Mouse (Mus musculus): Measurements from ENCODE around the gene Gm11213.

Gm11213 gene

GRCm38 (mm10) chr4:63582580-63582979 lies 22.5 kb downstream of the Gm11213 start:
- no peak for DNase-seq (ENCODE audit: low read depth in 1 of 2, low spot score in 2 of 2)

DNA sequence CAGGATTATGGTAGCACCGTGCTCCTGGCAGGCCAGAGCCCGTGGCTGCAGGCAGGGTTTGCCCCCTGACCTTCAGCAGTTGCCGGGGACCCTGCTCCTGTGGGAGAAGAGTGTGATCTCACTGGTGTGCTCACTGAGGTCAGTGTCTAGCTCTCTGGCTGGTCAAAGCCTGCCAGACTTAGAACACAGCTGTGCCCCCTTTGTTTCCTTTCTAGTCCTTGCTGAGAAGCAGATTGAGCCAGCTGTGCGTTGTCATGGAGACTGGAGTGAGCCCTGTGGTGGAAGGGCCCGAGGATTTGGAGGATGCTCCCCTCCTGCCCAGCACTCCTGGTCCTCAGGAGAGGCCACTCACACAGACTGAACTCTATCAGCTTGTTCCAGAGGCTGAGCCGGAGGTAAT lies 25.0 kb downstream of the Gm11213 start:
- no peak for DNase-seq (ENCODE audit: low read depth in 1 of 2, low spot score in 2 of 2)

DNA sequence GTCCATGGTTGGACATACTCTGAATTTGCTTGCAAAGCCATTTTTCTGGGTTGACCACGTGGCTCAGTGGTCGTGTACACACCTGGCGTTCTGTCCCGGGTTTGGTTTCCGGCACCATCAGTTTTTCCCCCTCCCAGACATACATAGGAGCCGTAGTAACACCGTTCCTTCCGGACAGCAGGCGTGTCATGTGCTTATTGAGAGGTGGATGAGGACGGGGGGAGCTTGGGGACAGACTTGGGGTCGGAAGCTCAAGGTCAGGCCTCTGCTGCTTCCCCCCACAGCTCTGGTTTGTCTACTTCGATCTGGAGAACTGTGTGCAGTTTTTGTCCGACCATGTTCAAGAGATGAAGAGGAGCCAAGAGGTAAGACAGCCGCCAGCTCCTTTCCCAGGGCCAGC lies 25.4 kb downstream of the Gm11213 start:
- DNase-seq (ENCODE audit: low read depth in 1 of 2, low spot score in 2 of 2): no peak

DNA sequence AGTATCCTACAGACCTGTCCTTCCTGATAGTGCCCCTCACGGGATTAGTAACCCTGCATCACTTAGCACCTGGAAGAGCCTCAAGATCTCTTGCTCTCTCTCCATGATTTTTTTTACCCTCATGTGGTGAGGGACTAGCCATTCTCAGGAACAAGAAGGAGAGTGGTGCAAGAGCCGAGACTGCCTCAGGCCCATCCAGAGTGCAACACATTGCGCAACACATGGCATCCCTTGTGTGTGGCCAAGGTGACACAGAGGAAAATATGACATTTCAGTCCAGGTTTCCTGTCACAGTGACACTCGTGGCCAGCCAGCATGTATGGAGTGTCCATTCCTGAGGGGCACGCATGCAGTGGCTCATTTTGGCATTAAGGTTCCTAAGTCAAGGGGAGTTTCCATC lies 32.4 kb downstream of the Gm11213 start:
- no peak for DNase-seq (ENCODE audit: low read depth in 1 of 2, low spot score in 2 of 2)

DNA sequence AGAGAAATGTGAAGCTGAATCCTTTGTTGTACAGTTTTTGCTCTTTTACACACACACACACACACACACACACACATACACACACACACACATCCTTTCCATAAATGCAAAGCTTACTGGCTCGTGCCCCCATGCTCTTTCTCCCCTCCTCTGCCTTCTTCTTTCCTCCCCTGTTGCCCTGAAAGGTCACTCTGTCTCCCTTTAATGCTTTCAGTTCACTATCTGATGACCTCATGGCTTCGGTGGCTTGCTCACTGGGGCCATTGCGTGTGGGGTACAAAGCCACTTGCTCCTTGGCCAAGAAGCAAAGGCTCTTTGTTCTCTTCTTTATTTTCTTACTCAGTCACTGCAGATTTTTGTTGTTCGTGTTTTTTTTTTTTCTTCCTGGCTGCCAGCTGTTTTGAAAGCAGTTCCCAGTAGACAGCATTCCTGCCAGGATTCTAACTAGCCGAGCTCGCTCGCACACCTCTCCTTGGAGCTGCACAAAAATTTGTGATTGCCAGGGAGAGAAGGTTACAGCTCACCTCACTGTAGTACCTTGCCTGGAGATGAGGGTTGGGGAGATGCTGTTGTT lies 34.8 kb downstream of the Gm11213 start:
- no peak for DNase-seq (ENCODE audit: low read depth in 1 of 2, low spot score in 2 of 2)

DNA sequence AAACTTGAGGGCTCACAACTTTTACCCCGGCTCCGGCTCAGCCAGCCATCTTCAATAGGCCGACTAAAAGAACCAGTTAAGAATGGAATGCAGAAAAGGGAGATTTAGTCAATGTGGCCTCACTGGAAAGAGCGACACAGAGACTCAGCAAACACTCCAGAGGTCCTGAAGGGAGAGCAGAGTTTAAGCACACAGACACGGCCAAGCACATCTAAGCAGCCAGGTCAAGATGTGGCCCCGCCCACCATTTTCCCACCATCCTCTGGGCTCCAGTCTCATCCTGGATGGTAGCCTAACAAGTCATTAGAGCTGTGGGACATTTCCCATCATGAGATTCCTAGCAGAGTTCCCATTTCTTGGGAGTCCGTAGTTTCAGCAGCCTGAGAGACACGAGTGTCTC lies 35.7 kb downstream of the Gm11213 start:
- DNase-seq (ENCODE audit: low read depth in 1 of 2, low spot score in 2 of 2): no peak

DNA sequence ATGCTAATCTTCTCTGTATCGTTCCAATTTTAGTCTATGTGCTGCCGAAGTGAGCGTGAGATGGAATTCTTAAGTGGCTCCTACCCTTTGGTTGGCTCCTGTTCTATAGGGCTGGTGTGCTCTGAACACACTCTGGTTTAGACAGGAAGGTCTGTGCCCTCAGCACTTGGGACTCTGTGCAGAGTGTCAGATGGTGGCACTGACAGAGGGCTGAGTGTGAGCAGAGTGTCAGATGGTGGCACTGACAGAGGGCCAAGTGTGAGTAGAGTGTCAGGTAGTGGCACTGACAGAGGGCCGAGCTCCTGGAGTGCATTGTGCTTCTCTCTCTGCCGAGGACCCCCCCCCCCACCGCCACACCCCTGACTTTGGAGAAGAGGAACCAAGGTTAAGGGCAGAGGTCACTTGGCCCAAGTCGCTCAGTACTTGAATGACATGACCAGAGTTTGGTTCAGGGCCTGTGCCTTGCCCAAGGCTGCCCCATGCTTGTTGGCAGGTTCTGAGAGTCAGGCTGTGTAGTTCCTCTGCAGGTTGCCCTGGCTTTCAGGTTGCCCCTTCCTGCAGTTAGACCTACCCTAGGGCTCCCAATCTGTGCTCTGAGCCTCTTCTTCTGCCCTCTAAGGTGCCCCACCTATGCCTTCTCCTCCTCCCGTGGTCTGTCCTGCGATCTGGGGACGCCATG lies 37.2 kb downstream of the Gm11213 start:
- DNase-seq (ENCODE audit: low read depth in 1 of 2, low spot score in 2 of 2): no peak

GRCm38 (mm10) chr4:63562742-63563141 lies 42.3 kb downstream of the Gm11213 start:
- no peak for DNase-seq (ENCODE audit: low read depth in 1 of 2, low spot score in 2 of 2)

- DNase-seq (ENCODE audit: low read depth in 1 of 2, low spot score in 2 of 2): peak in 1 of 2 experiments; percentile 30
These were observed 43.0 kb downstream of the Gm11213 start for GRCm38 (mm10) chr4:63561861-63562675.

DNA sequence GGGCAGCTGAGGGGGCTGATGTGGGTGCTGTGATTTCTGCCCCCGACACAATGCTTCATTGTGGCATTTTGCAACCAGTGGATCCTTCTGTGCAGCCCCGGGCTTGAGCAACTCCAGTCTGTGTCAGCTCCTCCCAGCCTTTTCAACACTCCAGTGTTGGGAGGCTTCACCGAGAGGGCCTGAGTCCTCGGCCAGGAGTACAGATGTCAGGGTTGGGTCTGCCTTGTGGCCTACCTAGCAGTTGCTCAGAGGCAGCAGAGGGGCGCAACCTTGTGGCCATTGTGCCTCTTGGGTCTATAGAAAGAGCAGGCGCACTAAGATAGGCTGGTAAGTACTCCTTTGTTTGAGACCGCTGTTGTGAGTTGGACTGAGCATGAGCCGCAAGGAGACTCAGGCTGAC lies 45.0 kb downstream of the Gm11213 start:
- peak in 1 of 2 experiments; percentile 18 for DNase-seq (ENCODE audit: low read depth in 1 of 2, low spot score in 2 of 2)

- no peak for DNase-seq (ENCODE audit: low read depth in 1 of 2, low spot score in 2 of 2)
These were observed 45.8 kb downstream of the Gm11213 start for GRCm38 (mm10) chr4:63559127-63559697.

- peak; percentile 37 to 71 for DNase-seq (ENCODE audit: low read depth in 1 of 2, low spot score in 2 of 2)
These were observed 46.5 kb downstream of the Gm11213 start, which contains the start of gene Tmem268 for GRCm38 (mm10) chr4:63558407-63559081. Tmem268 (plus strand) TSS chr4:63558781.

GRCm38 (mm10) chr4:63557124-63558059 lies 47.7 kb downstream of the Gm11213 start:
- peak in 1 of 2 experiments; percentile 9 for DNase-seq (ENCODE audit: low read depth in 1 of 2, low spot score in 2 of 2)

- DNase-seq (ENCODE audit: low read depth in 1 of 2, low spot score in 2 of 2): no peak
These were observed 48.4 kb downstream of the Gm11213 start for GRCm38 (mm10) chr4:63556665-63557064.

- no peak for DNase-seq (ENCODE audit: low read depth in 1 of 2, low spot score in 2 of 2)
These were observed 50.0 kb downstream of the Gm11213 start for GRCm38 (mm10) chr4:63555111-63555510.

DNA sequence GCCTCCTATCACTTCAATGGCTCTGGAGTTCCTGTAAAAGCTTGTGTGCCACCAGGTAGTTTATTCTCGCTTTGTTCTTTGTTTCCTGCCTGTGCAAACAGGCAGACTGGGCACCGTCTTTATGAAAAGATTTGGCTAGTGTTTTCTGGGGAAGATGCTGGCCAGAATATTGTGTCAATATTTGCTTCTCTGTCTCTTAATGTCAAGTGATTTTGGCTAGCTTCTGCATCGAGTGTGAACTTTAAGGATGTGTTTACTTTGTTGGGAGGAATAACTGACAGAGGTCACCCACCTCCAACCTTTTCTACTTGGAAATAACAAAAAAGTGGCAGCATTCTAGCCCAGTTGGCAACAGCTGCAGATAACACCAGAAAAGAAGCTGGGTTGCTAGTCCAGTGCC lies 50.4 kb downstream of the Gm11213 start:
- DNase-seq (ENCODE audit: low read depth in 1 of 2, low spot score in 2 of 2): no peak

GRCm38 (mm10) chr4:63553789-63554576 lies 51.1 kb downstream of the Gm11213 start:
- no peak for DNase-seq (ENCODE audit: low read depth in 1 of 2, low spot score in 2 of 2)

DNA sequence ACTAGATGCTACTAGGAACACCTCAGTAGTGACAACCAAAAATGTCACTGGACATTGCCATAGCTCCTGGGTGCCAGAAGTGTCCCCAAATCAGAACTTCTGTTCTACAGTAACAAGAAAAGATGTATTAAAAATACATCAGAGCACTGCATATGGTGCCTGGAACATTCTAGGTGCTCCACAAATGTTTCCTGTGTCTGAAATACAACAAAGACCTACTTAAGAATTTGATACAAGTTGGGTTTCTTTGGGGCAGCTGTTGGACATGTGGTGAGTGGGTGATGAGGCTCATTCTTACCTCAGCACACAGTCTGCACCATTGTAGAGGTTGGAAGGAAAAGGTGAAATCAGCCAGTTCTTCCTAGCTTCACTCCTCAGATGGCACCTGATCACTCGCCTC lies 52.2 kb downstream of the Gm11213 start:
- no peak for DNase-seq (ENCODE audit: low read depth in 1 of 2, low spot score in 2 of 2)

DNA sequence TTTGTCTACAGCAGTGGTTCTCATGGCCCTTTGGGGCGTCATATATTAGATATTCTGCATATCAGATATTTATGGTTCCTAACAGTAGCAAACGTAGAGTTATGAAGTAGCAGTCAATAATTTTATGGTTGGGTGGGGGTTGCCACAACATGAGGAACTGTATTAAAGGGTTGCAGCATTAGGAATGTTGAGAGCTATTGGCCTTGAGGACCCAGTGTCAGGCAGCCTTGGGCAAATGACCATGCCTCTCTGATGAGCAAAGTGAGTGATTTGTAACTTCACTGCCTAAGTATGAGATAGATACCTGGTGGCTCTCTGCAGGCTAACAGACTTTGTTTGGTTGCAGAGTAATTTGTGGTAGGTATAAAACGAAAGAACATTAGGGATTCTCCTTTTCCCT lies 54.2 kb downstream of the Gm11213 start:
- no peak for DNase-seq (ENCODE audit: low read depth in 1 of 2, low spot score in 2 of 2)
